Mouse (Mus musculus) T-helper 2 cell (primary cell): Measurements from ENCODE around the gene Gpr152.

ENCODE experiments used
- in situ Hi-C: fragments of 300-600 bp; cut with MboI, MseI; formaldehyde crosslinking; loops from one replicate; pipeline ENCODE4 v1.15.1; 2025; ENCODE audit warnings: high pct_unique_total_duplicates

Gpr152 gene

DNA sequence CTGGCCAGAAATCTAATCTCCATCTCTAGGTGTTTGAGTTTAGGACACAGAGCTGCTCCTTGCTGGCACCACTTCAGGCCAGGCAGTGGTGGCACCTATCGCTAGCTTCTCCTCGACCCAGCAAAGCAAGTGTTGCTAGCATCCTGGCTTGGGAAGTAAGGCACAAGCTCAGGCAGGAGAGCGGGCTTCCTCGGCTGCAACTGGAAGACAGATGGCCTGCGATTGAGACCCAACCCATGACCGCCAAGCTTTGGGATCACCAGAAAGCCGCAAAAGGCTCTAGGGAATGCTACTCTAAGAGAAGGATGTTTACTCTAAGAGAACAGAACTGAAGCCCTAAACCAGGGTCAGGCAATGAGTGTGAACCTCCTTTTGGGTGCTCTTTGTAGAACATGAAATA, 10.1 kb upstream of the Gpr152 start:
- in situ Hi-C loops, result no loop called here

GRCm38 (mm10) chr19:4130106-4130505, 9.5 kb upstream of the Gpr152 start:
- in situ Hi-C loops, result no loop called here

DNA sequence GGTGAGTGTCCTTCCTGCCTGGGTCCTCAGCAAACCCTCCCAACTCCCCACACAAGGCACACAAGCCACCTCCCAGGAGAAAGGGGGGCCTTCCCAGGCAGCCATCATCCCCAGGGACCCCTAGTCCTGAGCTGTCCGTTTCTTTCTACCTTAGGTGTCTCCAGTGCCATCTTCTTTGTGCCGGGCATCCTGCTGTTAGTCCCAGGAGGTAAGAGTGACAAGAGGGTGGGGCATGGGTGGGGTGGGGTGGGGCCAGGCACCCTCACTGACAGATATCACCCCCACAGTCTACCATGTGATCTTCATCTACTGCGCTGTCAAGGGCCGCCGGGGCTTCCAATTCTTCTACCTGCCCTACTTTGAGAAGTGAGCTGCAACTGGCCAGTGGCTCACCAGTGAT, 8.5 kb upstream of the Gpr152 start:
- in situ Hi-C loops, result no loop called here

- in situ Hi-C loops, result no loop called here
Measured at GRCm38 (mm10) chr19:4131768-4132167, 7.8 kb upstream of the Gpr152 start.

DNA sequence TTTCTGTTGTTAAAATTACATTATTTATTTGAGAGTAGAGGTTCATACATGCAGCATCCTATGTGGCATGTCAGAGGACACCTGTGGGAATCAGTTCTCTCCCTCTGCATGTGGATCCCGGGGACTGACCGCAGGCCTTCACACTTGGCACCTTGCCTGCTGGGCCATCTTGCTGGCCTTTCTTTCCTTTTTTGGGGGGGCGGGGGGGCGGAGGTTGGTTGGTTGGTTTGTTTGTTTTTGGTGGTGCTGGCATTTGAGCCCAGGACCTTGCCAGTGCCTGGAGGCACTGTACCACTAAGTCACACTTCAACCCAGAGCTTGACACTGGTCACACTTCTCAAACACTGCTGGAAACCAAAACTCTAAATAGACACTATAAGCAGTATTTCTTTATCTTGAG, 5.2 kb upstream of the Gpr152 start:
- in situ Hi-C loops, result no loop called here

DNA sequence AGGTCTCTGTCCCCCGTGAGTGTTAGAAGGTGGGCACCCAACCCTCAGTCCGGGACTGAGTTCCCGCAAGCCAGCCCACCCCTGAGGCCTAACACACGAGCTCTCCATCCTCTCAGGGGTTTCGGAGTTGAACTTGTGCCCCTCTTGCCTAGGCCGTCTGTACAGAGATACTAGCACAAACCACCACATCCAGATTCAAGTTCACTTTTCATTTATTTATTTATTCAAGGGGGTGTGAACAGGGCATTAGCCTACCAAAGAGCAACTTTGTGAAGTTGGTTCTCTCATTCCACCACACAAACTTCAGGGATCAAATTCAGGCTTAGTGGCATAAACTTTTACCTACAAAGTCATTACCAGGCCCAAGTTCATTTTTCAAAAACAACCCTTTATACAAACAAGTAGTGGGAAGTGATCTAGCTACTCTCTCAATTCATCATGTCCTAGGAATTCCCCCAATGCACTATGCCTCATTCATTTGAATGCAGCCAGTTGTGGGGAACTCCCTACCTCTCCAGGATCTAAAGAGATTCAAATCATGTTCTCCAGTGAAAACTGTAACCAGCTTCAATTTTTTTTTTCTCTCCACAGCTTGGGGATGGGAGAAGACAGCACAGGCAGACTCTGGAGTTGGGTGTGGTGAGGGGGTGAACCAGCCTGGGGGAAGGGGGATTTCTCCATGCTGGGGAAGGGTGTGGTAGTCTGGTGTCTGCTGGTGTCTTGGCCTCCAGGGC, 4.2 kb upstream of the Gpr152 start:
- in situ Hi-C loops, result loop anchor here (5.0 kb wide), 1 partner anchor 78 kb away; the partner anchor contains the start of gene Gstp3

GRCm38 (mm10) chr19:4135963-4136345, 3.6 kb upstream of the Gpr152 start:
- in situ Hi-C loops, result loop anchor here (5.0 kb wide), 1 partner anchor 79 kb away; the partner anchor contains the start of gene Gstp3

DNA sequence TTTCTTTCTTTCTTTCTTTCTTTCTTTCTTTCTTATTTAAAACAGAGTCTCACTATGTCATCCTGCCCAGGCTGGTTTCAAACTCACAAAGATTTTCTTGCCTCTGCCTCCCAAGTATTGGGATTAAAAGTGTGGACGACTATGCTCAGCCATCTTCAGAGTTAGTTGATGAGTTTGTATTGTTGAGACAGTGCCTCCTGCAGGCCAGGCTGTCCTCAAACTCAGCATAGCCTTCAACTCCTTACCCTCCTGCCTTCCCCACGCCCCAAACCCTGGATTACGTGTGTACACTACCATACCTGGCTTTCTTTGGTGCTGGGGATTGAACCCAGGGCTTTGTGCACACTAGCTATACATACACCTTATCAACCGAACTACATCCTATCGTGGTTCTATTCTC, 3.1 kb upstream of the Gpr152 start:
- in situ Hi-C loops, result loop anchor here (5.0 kb wide), 1 partner anchor 79 kb away; the partner anchor contains the start of gene Gstp3

DNA sequence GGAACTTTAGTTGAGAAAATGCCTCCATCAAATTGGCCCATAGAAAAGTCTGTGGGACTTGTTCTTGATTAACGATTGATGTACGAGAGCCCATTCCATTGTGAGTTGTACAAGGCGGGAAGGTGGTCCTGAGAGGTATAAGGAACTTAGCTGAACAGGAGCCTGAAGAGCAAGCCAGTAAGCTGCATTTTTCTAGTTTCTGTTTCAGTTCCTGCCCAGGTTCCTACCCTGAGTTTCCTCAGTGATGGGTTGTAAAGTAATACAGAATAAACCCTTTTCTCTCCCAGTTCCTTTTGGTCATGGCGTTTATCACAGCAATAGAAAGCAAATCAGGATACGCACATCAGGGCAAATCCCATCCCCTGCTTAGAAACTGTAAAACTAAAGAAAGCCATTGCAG, 1.7 kb upstream of the Gpr152 start:
- in situ Hi-C loops, result loop anchor here (5.0 kb wide), 1 partner anchor 81 kb away; the partner anchor contains the start of gene Gstp3

DNA sequence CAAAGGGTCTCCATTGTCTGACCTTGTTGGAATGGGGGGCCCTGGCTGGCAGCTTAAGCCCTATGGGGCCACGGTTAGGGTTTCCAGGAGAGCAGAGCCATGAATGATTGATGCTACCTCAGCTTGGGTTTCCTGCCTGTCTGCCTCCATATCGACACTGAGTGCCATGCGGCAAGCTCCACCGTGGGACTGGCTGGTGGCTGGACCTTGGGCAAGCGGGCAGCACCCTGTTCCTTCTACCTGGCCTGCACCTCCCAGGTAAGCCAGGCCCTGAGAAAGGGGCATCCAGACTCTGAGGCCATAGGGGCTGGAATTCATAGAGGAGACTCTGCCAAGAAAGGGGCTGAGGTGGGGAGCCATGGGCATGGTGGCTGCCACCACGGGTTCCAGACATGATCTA, 560 bp downstream of the Gpr152 start:
- in situ Hi-C loops, result loop anchor here (5.0 kb wide), 1 partner anchor 43 kb away; the partner anchor contains the start of genes Cdk2ap2 and Pitpnm1

- in situ Hi-C loops, result loop anchor here (5.0 kb wide), 1 partner anchor 45 kb away; the partner anchor contains the start of genes Cdk2ap2 and Pitpnm1
Measured at GRCm38 (mm10) chr19:4142416-4143173, 3.0 kb downstream of the Gpr152 start.

- in situ Hi-C loops, result loop anchor here (5.0 kb wide), 1 partner anchor 47 kb away; the partner anchor contains the start of genes Cdk2ap2 and Pitpnm1
Measured at GRCm38 (mm10) chr19:4143759-4144268, 4.2 kb downstream of the Gpr152 start, which contains the start of gene Cabp4. TSS of gene Cabp4 (minus strand) at chr19:4144033.

DNA sequence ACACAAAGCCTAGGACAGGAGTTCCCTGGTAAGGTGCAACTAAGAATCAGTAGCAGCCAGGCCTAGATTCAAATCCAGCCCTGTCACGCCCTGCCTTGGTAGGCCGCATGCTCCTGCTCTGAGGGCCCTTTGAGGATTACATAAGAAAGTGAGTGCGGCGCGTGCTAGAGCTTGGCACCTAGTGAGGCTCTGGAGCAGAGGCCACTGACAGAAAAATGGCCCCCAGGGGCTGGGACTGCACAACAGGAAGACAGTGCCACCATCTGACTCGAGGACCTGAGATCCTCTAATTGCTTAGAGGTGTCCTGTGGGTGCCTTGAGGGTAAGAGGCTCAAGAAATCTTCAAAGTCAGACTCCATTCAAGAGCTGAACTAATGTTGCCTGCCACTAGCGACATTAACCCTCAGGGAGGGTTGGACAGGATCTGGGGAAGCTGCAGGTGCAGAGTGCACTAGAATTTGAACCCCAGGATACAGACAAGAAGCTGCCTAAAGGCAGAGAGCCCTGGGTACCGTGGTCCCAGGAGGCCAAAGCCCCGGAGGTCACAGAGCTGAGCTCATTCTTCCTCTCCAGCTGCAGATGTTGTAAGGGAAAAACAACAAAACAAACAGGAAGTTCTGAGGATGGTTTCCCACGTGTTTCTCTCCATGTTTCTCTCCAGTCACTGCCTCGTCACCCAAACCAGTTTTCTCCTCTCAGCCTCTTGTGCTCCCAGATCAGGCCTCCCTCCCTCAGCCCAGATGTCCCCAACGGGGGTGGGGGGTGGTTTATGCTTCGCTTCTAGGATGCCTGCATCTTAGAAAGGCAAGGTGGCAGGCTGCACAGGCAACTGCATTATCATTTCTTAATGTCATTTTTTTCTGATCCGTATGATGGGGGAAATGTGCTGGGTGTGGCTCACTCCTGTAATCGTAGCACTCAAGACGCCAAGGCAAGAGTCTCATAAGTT, 5.2 kb downstream of the Gpr152 start:
- in situ Hi-C loops, result loop anchor here (5.0 kb wide), 1 partner anchor 48 kb away; the partner anchor contains the start of genes Cdk2ap2 and Pitpnm1

DNA sequence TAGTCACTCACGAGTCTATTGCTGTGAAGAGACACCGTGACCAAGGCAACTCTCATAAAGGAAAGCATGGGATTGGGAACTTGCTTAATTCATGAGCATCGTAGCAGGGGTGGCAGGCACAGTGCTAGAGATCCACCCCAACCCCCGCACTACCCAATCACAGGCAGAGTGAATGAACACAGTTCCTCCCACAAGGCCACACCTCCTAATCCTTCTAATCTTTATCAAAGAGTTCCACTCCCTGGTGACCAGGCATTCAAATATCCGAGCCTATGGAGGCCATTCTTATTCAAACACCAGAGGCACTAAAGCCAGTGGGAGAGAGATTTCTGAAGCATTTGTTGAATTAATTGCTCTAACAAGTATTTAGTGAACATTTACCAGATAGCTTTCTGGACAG, 6.3 kb downstream of the Gpr152 start:
- in situ Hi-C loops, result no loop called here

- in situ Hi-C loops, result no loop called here
Measured at GRCm38 (mm10) chr19:4146366-4147021, 6.9 kb downstream of the Gpr152 start.

DNA sequence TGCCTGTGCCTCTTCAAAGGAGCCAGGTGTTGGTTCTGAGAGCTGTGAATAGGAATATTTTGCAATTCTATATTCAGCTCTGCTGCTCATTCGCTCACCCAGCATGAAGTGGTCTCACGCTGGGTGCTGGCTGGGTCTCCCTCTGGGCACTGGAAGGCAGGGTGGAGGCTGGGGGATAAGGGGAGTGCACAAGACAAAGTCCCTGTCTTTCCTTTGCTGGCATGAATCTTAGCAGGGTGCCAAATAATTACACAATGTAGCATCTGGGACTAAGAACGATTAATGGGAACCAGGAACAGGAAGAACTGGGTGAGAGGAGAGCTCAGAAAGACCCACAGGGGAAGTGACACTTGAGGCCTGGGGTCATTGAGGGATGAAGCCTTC, 7.4 kb downstream of the Gpr152 start:
- in situ Hi-C loops, result no loop called here

DNA sequence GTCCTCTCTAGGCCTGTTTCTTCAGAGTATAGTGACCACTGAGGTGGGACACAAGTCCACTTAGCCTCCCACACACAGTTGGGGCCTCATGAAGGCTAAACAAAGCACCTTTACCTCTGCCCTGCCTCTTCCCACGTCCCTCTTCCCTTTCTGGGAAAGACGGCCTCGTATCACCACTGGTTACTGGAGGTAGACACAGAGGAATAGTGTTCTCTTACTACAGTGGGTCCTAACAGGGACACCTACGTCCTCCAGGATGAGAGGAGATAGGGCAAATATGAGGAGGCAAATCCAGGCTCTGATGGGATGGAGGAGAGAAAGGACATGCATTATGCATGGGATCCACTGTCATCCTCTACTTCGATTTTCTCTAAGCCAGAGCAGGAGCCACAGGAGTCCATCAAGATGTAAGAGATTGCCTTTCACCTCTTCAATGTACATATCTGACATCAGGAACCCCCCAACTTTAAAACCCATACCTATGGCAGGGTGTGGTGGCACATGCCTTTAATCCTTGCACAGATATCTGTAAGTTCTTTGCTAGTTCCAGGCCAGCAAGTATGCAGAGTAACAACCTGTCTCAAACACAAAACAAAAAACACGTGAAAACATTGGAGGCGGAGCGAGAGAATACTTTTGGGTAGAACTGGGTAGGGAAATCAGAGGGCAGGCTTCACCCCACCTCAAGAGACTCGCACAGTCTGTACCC, 8.3 kb downstream of the Gpr152 start:
- in situ Hi-C loops, result no loop called here

DNA sequence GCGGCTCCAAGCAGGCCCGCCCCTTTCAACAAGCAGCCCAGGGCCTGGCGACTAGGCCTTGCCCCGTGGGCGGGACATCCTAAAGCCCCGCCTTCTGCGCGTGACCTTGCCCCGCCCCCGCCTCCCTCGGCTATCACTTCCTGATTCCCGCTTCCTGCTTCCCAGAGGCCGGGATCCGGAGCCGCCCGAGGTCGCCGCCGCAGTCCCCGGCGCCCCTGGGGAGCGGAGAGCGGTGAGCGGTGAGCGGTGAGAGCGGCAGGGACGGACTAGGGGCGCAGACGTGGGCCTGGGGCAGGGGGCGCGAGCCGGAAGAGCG, 8.9 kb downstream of the Gpr152 start, which contains the start of gene Coro1b:
Coro1b (plus strand) TSS at position 129 of the 316 bp plus-strand sequence.
- in situ Hi-C loops, result no loop called here

DNA sequence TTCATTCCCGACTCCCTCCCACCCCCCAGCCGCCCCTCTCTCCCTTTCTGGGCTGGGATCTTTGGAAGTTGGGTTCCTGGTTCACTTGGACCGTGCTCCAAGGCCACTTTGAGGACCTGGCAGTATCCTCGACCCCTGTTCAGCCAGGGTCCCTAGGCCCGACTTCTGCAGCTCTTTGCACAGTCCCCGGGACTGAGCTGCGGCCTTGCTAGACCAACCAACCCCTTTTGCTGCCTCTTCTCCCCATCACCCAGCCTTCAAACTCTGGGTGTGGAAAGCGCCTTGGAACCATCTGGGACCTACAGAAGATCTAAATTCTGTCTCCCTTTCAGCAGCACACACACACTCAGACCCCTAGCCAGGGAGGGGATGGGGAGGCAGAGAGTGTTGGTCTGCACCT, 9.2 kb downstream of the Gpr152 start:
- in situ Hi-C loops, result no loop called here

- in situ Hi-C loops, result no loop called here
Measured at GRCm38 (mm10) chr19:4149283-4149682, 9.7 kb downstream of the Gpr152 start.
